Mouse (Mus musculus): ENCODE measurements around the gene Cacnb1. TPM values are rescaled to one million over a fixed set of nuclear protein-coding genes. Genes with fewer than 3 reads are reported as not detected.

Cacnb1 gene
- polyA plus RNA-seq, 1 experiment from 2014 or later = 7.5 TPM

GRCm38 (mm10) chr11:98004161-98004560, 18.7 kb downstream of the Cacnb1 start:
- Histone ChIP-seq H3K4me2 (replicated peaks) (no peak overlapping the region), H3K9ac (no peak overlapping the region), H3K4me3 (replicated peaks) (no peak overlapping the region), H3K36me3 (no peaks in the 10 kb centered on the region; the same call in 1 of the 2 replicates), H3K9me3 (no peaks in the 10 kb centered on the region; the same call in 1 of the 2 replicates), H3K27me3 (replicated peaks) (peaks cover 7% of the 10 kb centered on the region), H3K4me1 (replicated peaks) (peaks cover 12% of the 10 kb centered on the region; the same call in 1 of the 2 replicates), H3K27ac (no peak overlapping the region)
- ATAC-seq = no peak
- WGBS = 54% methylated on average over 8 of the region's 8 CpGs

- Histone ChIP-seq H3K36me3 (no peaks in the 10 kb centered on the region; the same call in 1 of the 2 replicates), H3K27ac (no peak overlapping the region), H3K4me1 (replicated peaks) (peaks cover 12% of the 10 kb centered on the region; the same call in 1 of the 2 replicates), H3K4me3 (replicated peaks) (peak overlapping the region; percentile 19; the same call in 1 of the 2 replicates), H3K9ac (no peak overlapping the region), H3K4me2 (replicated peaks) (peak overlapping the region; percentile 48), H3K9me3 (no peaks in the 10 kb centered on the region; the same call in 1 of the 2 replicates), H3K27me3 (replicated peaks) (peaks cover 7% of the 10 kb centered on the region)
- ATAC-seq = peak; percentile 52; the same call in 1 of the 2 replicates
- WGBS = 45% methylated on average over 17 of the region's 17 CpGs
Measured at GRCm38 (mm10) chr11:98003171-98003671, 19.6 kb downstream of the Cacnb1 start.

GRCm38 (mm10) chr11:98002627-98003026, 20.2 kb downstream of the Cacnb1 start:
- ATAC-seq = no peak
- no peak overlapping the region for H3K9ac ChIP-seq
- peak overlapping the region; percentile 19 for H3K4me3 ChIP-seq (replicated peaks)
- H3K4me1 ChIP-seq (replicated peaks) = peaks cover 12% of the 10 kb centered on the region; the same call in 1 of the 2 replicates
- peaks cover 7% of the 10 kb centered on the region for H3K27me3 ChIP-seq (replicated peaks)
- 23% methylated on average over 12 of the region's 12 CpGs for WGBS
- H3K4me2 ChIP-seq (replicated peaks) = peak overlapping the region; percentile 48
- no peak overlapping the region for H3K27ac ChIP-seq
- H3K36me3 ChIP-seq = no peaks in the 10 kb centered on the region; the same call in 1 of the 2 replicates
- H3K9me3 ChIP-seq = no peaks in the 10 kb centered on the region; the same call in 1 of the 2 replicates

- ATAC-seq = no peak
- Histone ChIP-seq H3K27me3 (replicated peaks) (peaks cover 7% of the 10 kb centered on the region), H3K36me3 (no peaks in the 10 kb centered on the region; the same call in 1 of the 2 replicates), H3K4me2 (replicated peaks) (no peak overlapping the region), H3K4me1 (replicated peaks) (peaks cover 12% of the 10 kb centered on the region; the same call in 1 of the 2 replicates), H3K9ac (no peak overlapping the region), H3K27ac (no peak overlapping the region), H3K9me3 (no peaks in the 10 kb centered on the region; the same call in 1 of the 2 replicates), H3K4me3 (replicated peaks) (no peak overlapping the region)
- WGBS = 69% methylated on average over 6 of the region's 6 CpGs
Measured at GRCm38 (mm10) chr11:98001986-98002385, 20.8 kb downstream of the Cacnb1 start.

GRCm38 (mm10) chr11:98001351-98001824, 21.4 kb downstream of the Cacnb1 start:
- no peak for ATAC-seq
- Histone ChIP-seq H3K4me1 (replicated peaks) (peaks cover 12% of the 10 kb centered on the region; the same call in 1 of the 2 replicates), H3K27me3 (replicated peaks) (peaks cover 7% of the 10 kb centered on the region), H3K4me3 (replicated peaks) (no peak overlapping the region), H3K4me2 (replicated peaks) (no peak overlapping the region), H3K9me3 (no peaks in the 10 kb centered on the region; the same call in 1 of the 2 replicates), H3K27ac (no peak overlapping the region), H3K36me3 (no peaks in the 10 kb centered on the region; the same call in 1 of the 2 replicates), H3K9ac (no peak overlapping the region)
- 37% methylated on average over 11 of the region's 11 CpGs for WGBS

GRCm38 (mm10) chr11:98000378-98001140, 22.3 kb downstream of the Cacnb1 start:
- no peaks in the 10 kb centered on the region; the same call in 1 of the 2 replicates for H3K9me3 ChIP-seq
- WGBS = 19% methylated on average over 7 of the region's 7 CpGs
- H3K27me3 ChIP-seq (replicated peaks) = peaks cover 7% of the 10 kb centered on the region
- no peak overlapping the region for H3K4me3 ChIP-seq (replicated peaks)
- no peak for ATAC-seq
- no peaks in the 10 kb centered on the region; the same call in 1 of the 2 replicates for H3K36me3 ChIP-seq
- H3K9ac ChIP-seq = no peak overlapping the region
- peaks cover 12% of the 10 kb centered on the region; the same call in 1 of the 2 replicates for H3K4me1 ChIP-seq (replicated peaks)
- no peak overlapping the region for H3K27ac ChIP-seq
- no peak overlapping the region for H3K4me2 ChIP-seq (replicated peaks)

GRCm38 (mm10) chr11:97999748-98000147, 23.1 kb downstream of the Cacnb1 start:
- no peak for ATAC-seq
- Histone ChIP-seq H3K9ac (no peak overlapping the region), H3K4me1 (replicated peaks) (peaks cover 18% of the 10 kb centered on the region; the same call in 1 of the 2 replicates), H3K27ac (no peak overlapping the region), H3K4me3 (replicated peaks) (no peak overlapping the region), H3K9me3 (no peaks in the 10 kb centered on the region; the same call in 1 of the 2 replicates), H3K27me3 (replicated peaks) (peaks cover 7% of the 10 kb centered on the region), H3K36me3 (no peaks in the 10 kb centered on the region; the same call in 1 of the 2 replicates), H3K4me2 (replicated peaks) (no peak overlapping the region)
- WGBS = 64% methylated on average over 5 of the region's 5 CpGs

GRCm38 (mm10) chr11:97998898-97999608, 23.8 kb downstream of the Cacnb1 start:
- Histone ChIP-seq H3K4me3 (replicated peaks) (no peak overlapping the region), H3K4me1 (replicated peaks) (peaks cover 23% of the 10 kb centered on the region), H3K9ac (no peak overlapping the region), H3K36me3 (no peaks in the 10 kb centered on the region), H3K4me2 (replicated peaks) (no peak overlapping the region), H3K9me3 (no peaks in the 10 kb centered on the region), H3K27ac (no peak overlapping the region), H3K27me3 (replicated peaks) (peaks cover 7% of the 10 kb centered on the region)
- WGBS = 55% methylated on average over 7 of the region's 7 CpGs
- ATAC-seq = no peak

- no peak overlapping the region for H3K9ac ChIP-seq
- H3K4me3 ChIP-seq (replicated peaks) = no peak overlapping the region
- H3K36me3 ChIP-seq = no peaks in the 10 kb centered on the region
- ATAC-seq = no peak
- H3K4me2 ChIP-seq (replicated peaks) = no peak overlapping the region
- peaks cover 21% of the 10 kb centered on the region for H3K4me1 ChIP-seq (replicated peaks)
- peaks cover 7% of the 10 kb centered on the region for H3K27me3 ChIP-seq (replicated peaks)
- H3K27ac ChIP-seq = no peak overlapping the region
- no peaks in the 10 kb centered on the region for H3K9me3 ChIP-seq
- 74% methylated on average over 11 of the region's 11 CpGs for WGBS
Measured at GRCm38 (mm10) chr11:97998074-97998793, 24.6 kb downstream of the Cacnb1 start.

- Histone ChIP-seq H3K27me3 (replicated peaks) (peaks cover 7% of the 10 kb centered on the region), H3K4me3 (replicated peaks) (no peak overlapping the region), H3K9me3 (no peaks in the 10 kb centered on the region), H3K9ac (no peak overlapping the region), H3K4me1 (replicated peaks) (peaks cover 14% of the 10 kb centered on the region), H3K36me3 (no peaks in the 10 kb centered on the region), H3K27ac (no peak overlapping the region), H3K4me2 (replicated peaks) (no peak overlapping the region)
- 76% methylated on average over 8 of the region's 8 CpGs for WGBS
- no peak for ATAC-seq
Measured at GRCm38 (mm10) chr11:97997387-97997960, 25.4 kb downstream of the Cacnb1 start.

- Histone ChIP-seq H3K4me2 (replicated peaks) (no peak overlapping the region), H3K27ac (no peak overlapping the region), H3K9ac (no peak overlapping the region), H3K9me3 (no peaks in the 10 kb centered on the region), H3K36me3 (no peaks in the 10 kb centered on the region), H3K27me3 (replicated peaks) (peaks cover 4% of the 10 kb centered on the region), H3K4me3 (replicated peaks) (no peak overlapping the region), H3K4me1 (replicated peaks) (peaks cover 13% of the 10 kb centered on the region)
- no peak for ATAC-seq
- WGBS = 62% methylated on average over 1 of the region's 1 CpGs
Measured at GRCm38 (mm10) chr11:97996691-97997090, 26.1 kb downstream of the Cacnb1 start.
